Mouse (Mus musculus) intestine, postnatal 0 days (tissue): ENCODE data around the gene Rnase12. TPM values are rescaled to one million over a fixed set of nuclear protein-coding genes. Genes with fewer than 3 reads are reported as not detected.

Source experiments
- ATAC-seq: fragments of 200-750 bp; cut with Nextera tagmentation; 2 replicates; pipeline ENCODE4 v1.8.0; 2017; ENCODE audit warnings: mild to moderate bottlenecking, moderate TSS enrichment, moderate library complexity
- H3K27ac ChIP-seq: fragments of 300-500 bp; sonication (generic); 2 replicates; pipeline ENCODE4 v1.5.1; 2014; ENCODE audit warnings: mild to moderate bottlenecking, low read depth, low read length, moderate library complexity
- H3K27me3 ChIP-seq: fragments of 300-500 bp; sonication (generic); replicated peaks from 2 replicates; pipeline ENCODE4 v1.6.1; 2014; ENCODE audit warnings: low read length, mixed read lengths; ENCODE audit not compliant: control insufficient read depth, insufficient read depth
- H3K36me3 ChIP-seq: fragments of 300-500 bp; sonication (generic); 2 replicates; pipeline ENCODE4 v1.6.1; 2014; ENCODE audit warnings: mild to moderate bottlenecking, moderate library complexity; ENCODE audit not compliant: control insufficient read depth, insufficient read depth
- H3K4me1 ChIP-seq: fragments of 300-500 bp; sonication (generic); replicated peaks from 2 replicates; pipeline ENCODE4 v1.6.1; 2014; ENCODE audit warnings: antibody characterized with exemption, low read length, mixed read lengths; ENCODE audit not compliant: control insufficient read depth, insufficient read depth
- H3K4me2 ChIP-seq: fragments of 300-500 bp; sonication (generic); replicated peaks from 2 replicates; pipeline ENCODE4 v1.6.1; 2014; ENCODE audit warnings: low read depth, mild to moderate bottlenecking, moderate library complexity
- H3K4me3 ChIP-seq: fragments of 300-500 bp; sonication (generic); 2 replicates; pipeline ENCODE4 v1.5.1; 2014; ENCODE audit warnings: low read depth, low read length
- H3K9ac ChIP-seq: fragments of 300-500 bp; sonication (generic); 2 replicates; pipeline ENCODE4 v1.6.1; 2014; ENCODE audit warnings: mild to moderate bottlenecking, low read depth, low read length
- H3K9me3 ChIP-seq: fragments of 300-500 bp; sonication (generic); 2 replicates; pipeline ENCODE4 v1.6.1; 2016; ENCODE audit warnings: mixed run types; ENCODE audit not compliant: control insufficient read depth
- CTCF ChIP-seq: sonication (generic); IDR thresholded peaks from 2 replicates; pipeline ENCODE4 v1.5.1; 2016; ENCODE audit warnings: low read depth, mild to moderate bottlenecking, control low read depth, antibody characterized with exemption, moderate library complexity
- WGBS: fragments of 180-500 bp; shearing (Covaris S2); extraction: QIAGEN DNeasy Blood & Tissue Kit; methylation state at CpG from one replicate; pipeline ENCODE4 v1.1.7; 2014; 5-methylcytosine and 5-hydroxymethylcytosine counted together
- polyA plus RNA-seq: library from polyadenylated mRNA; unstranded; fragments of >200 nt; fragmentation: Nextera tagmentation; extraction: Ambion mirVana; gene quantifications from 2 replicates; pipeline ENCODE4 v1.2.1, GENCODE M21; 2015

Rnase12 gene
- polyA plus RNA-seq, 1 experiment from 2014 or later: 0.90 TPM

DNA sequence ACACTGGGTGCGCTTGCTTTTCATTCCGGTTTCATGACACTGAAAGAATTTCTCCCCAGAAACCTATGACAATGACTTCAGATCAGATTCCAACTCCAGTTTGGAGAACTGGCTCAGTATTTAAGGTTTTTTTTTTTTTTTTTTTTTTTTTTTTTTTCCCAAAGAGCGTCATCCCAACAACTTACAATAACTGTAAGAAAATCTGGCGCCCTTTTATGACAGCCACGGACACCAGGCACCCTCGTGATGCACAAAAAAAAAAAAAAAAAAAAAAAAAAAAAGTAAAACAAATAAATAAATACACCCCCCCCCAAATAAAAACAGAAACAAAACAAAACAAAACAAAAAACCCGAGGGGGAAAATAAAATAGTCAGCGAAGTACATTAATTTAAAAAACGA lies 30.3 kb upstream of the Rnase12 start:
- Histone ChIP-seq H3K27me3 (no peaks in the 10 kb centered on the region), H3K36me3 (no peaks in the 10 kb centered on the region), H3K4me3 (peak overlapping the region; percentile 76), H3K9ac (0 out of 2 replicates have a peak overlapping the region, but pooled peaks have one; percentile 68), H3K4me2 (peak overlapping the region; percentile 82), H3K9me3 (no peaks in the 10 kb centered on the region), H3K4me1 (peaks cover 2% of the 10 kb centered on the region; the same call in 1 of the 2 replicates), H3K27ac (no peak overlapping the region)
- no peak for TF ChIP-seq CTCF
- ATAC-seq: no peak
- WGBS: 15% methylated on average over 9 of the region's 9 CpGs

DNA sequence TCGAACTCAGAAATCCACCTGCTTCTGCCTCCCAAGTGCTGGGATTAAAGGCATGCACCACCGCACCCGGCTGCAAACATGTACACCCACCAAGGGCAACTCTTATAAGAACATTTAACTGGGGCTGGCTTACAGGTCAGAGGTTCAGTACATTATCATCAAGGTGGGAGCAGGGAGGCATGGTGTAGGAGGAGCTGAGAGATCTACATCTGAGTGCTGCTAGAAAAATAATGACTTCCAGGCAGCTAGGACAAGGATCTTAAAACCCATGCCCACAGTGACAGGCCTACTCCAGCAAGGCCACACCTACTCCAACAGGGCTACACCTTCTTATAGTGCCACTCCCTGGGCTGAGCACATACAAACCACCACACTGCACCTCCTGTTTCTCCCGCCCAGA lies 28.4 kb upstream of the Rnase12 start:
- TF ChIP-seq CTCF: no peak
- Histone ChIP-seq H3K27me3 (no peaks in the 10 kb centered on the region), H3K27ac (no peak overlapping the region), H3K36me3 (no peaks in the 10 kb centered on the region), H3K9ac (no peak overlapping the region), H3K9me3 (no peaks in the 10 kb centered on the region), H3K4me2 (no peak overlapping the region), H3K4me1 (peaks cover 2% of the 10 kb centered on the region; the same call in 1 of the 2 replicates), H3K4me3 (no peak overlapping the region)
- WGBS: 74% methylated on average over 4 of the region's 4 CpGs
- ATAC-seq: no peak

DNA sequence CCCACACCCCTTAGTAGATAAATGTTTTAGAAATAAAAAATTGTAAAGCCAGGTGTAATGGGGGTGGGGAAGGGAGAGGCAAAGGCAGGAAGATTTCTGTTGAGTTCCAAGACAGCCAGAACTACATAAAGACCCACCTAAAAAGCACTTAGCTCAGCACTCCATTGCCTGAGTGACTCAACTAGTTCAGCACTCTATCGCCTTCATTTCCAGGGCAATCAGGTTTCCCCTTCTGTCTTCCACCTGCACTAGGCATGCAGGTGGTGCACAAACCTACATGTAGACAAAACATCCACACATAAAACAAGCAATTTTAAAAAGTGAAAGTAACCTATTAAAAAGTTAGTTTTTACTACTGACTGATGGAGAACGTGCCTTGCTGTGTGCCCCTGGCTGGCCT lies 27.6 kb upstream of the Rnase12 start:
- no peak overlapping the region for H3K27ac ChIP-seq
- TF ChIP-seq CTCF: no peak
- no peak for ATAC-seq
- H3K9ac ChIP-seq: no peak overlapping the region
- no peaks in the 10 kb centered on the region for H3K27me3 ChIP-seq
- 67% methylated on average over 2 of the region's 2 CpGs for WGBS
- H3K4me1 ChIP-seq: peaks cover 2% of the 10 kb centered on the region; the same call in 1 of the 2 replicates
- H3K4me2 ChIP-seq: no peak overlapping the region
- H3K9me3 ChIP-seq: no peaks in the 10 kb centered on the region
- H3K4me3 ChIP-seq: no peak overlapping the region
- H3K36me3 ChIP-seq: no peaks in the 10 kb centered on the region

DNA sequence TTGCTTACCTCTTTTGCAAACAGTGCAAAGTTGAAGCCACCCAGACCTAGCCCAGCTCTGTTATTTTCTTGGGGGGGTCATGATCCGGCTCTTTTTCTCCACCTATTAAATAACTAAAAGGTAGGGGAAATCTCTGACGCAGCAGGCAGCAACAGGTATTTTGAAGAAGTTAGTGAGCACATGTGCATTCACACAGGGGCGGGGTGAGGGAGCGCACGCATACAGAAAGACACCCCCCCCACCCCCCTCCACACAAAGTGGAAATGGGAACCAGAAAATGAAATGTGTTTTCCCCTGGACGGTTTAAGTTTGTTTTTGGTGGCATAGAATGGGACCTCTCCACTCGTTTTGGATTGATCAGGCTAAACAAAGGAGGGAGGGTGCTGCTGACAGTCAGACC lies 26.3 kb upstream of the Rnase12 start:
- TF ChIP-seq CTCF: no peak
- ATAC-seq: no peak
- Histone ChIP-seq H3K27me3 (no peaks in the 10 kb centered on the region), H3K9ac (no peak overlapping the region), H3K27ac (no peak overlapping the region), H3K36me3 (no peaks in the 10 kb centered on the region), H3K4me3 (peak overlapping the region; percentile 49; the same call in 1 of the 2 replicates), H3K4me1 (peaks cover 2% of the 10 kb centered on the region; the same call in 1 of the 2 replicates), H3K4me2 (peak overlapping the region; percentile 69), H3K9me3 (no peaks in the 10 kb centered on the region)
- WGBS: 25% methylated on average over 7 of the region's 7 CpGs

DNA sequence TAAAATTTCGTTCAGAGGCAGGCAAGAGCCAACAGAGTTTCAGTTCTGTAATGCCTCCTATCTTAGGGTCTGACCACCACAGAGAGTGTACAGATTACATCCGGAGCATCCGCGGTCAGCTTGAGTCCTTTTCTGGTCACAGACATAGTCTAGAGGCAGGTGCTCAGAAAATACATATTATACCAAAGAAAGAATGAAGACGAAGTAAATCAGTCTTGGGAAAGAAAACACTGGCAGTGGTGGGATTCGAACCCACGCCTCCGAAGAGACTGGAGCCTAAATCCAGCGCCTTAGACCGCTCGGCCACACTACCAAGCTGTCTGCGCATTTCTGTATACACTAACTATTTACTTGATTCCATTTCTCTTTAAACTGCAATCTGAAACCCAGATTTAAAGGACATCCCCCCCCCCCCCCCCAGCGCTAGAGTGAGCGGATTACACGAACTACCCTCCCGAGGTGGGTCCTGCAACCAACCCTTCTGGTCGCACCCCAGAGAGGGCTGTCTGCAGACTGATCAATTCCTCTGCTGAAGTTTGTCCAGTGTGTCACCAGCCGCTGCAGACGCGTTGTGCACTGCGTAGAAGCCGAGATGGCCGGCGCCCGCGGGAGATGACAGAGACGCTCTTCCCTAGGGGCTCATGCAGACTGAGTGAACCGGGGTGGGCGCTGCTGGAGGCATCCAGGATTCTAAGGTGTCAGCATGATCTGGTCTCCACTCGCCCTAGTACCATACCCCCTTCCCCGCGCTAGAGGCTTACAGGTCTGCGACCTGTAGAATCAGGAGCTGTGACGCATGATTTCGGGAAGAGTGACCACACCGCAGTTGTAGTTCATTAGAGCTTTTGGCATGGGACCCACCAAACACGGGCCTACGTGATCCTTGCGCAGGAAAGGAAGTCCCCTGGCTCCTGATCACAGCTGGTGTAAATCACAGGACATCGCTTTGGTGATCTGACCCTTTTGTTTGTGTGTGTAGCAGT lies 25.4 kb upstream of the Rnase12 start:
- peak; percentile 20; the same call in 1 of the 2 replicates for ATAC-seq
- H3K9ac ChIP-seq: peak overlapping the region; percentile 40
- peak overlapping the region; percentile 49 for H3K4me3 ChIP-seq
- TF ChIP-seq CTCF: no peak
- H3K27ac ChIP-seq: no peak overlapping the region
- H3K9me3 ChIP-seq: no peaks in the 10 kb centered on the region
- 6% methylated on average over 40 of the region's 40 CpGs for WGBS
- no peaks in the 10 kb centered on the region for H3K36me3 ChIP-seq
- peaks cover 2% of the 10 kb centered on the region; the same call in 1 of the 2 replicates for H3K4me1 ChIP-seq
- H3K4me2 ChIP-seq: peak overlapping the region; percentile 69
- no peaks in the 10 kb centered on the region for H3K27me3 ChIP-seq

DNA sequence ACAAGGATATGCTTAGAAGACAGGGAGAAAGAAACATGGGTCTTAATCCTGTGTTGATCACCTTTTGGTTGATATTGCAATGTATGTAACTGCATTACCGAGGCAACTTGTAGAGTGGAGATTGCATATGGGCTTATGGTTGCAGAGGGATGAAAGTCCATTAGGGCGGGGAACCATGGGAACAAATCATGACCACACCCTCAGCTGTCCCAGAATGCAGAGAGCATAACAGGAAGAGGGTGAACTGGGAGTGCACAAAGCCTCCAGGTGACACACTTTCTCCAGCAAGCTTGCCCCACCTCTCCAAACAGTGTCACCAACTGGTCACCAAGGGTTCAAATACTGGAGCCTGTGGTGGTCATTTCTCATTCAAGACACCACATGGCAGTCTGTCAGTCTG lies 23.6 kb upstream of the Rnase12 start:
- Histone ChIP-seq H3K4me2 (peak overlapping the region; percentile 51), H3K27ac (0 out of 2 replicates have a peak overlapping the region, but pooled peaks have one; percentile 60), H3K9ac (no peak overlapping the region), H3K4me3 (no peak overlapping the region), H3K9me3 (no peaks in the 10 kb centered on the region), H3K36me3 (no peaks in the 10 kb centered on the region), H3K4me1 (peaks cover 2% of the 10 kb centered on the region; the same call in 1 of the 2 replicates), H3K27me3 (no peaks in the 10 kb centered on the region)
- TF ChIP-seq CTCF: no peak
- WGBS: 41% methylated on average over 2 of the region's 2 CpGs
- peak; percentile 96 for ATAC-seq
